Mouse (Mus musculus): ENCODE measurements around the gene Pacrg. TPM values are rescaled to one million over a fixed set of nuclear protein-coding genes. Genes with fewer than 3 reads are reported as not detected.

Pacrg gene
- polyA plus RNA-seq, 1 experiment, result 5.5 TPM

DNA sequence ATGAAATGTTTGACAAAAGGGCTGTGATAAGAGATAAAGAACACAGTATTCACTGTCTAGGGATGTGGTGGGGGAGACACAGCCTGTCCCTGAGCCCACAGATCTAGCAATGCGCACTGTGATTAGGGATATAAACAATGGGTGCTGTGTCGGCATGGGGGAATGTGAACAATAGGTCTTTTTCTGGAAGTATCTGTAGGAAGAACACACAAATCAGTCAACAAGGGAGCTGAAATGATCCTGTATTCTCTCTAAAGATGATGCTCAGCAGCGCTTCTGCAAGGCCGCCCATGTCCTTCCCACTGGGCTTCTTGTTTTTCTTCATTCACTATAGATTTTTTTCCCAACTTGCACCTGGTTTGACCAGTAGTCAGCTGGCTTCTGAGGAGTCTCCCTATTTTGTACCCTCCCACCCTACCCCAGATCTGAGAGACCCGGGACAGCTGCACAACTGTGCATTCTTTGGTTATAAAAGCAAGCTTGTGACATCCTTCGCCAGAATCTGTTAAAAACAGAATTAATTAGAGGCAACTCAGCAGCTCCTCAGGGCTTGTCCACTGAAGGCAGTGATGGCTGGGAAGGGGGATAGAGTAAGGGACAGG, 356.1 kb downstream of the Pacrg start:
- Histone ChIP-seq H3K79me3 (ENCODE audit: low read depth) (no peaks in the 10 kb centered on the region), H3K4me3 (ENCODE audit: insufficient read depth, poor library complexity, severe bottlenecking) (no peak overlapping the region), H3K79me2 (ENCODE audit: control insufficient read depth, insufficient read depth) (no peaks in the 10 kb centered on the region), H3K27me3 (ENCODE audit: control insufficient read depth, insufficient read depth, insufficient read length) (no peaks in the 10 kb centered on the region), H3ac (ENCODE audit: control insufficient read depth, insufficient read length, low read depth) (no peak overlapping the region), H3K36me3 (ENCODE audit: control insufficient read depth, insufficient read depth) (no peaks in the 10 kb centered on the region)
- no peak for TF ChIP-seq MAX (IDR thresholded peaks at IDR 0.05)
- TF ChIP-seq CTCF (IDR thresholded peaks at IDR 0.05; ENCODE audit: control insufficient read depth, insufficient read depth, insufficient read length), result no peak
- TF ChIP-seq FOSL1 (IDR thresholded peaks at IDR 0.05; ENCODE audit: insufficient read depth, low read length, poor library complexity, severe bottlenecking), result no peak
- no peak for TF ChIP-seq CEBPB (IDR thresholded peaks at IDR 0.05; ENCODE audit: low read depth)
- no peak for TF ChIP-seq MYOG (IDR thresholded peaks at IDR 0.05; ENCODE audit: control insufficient read depth, extremely low read depth, insufficient read length)
- no peak for TF ChIP-seq USF1 (IDR thresholded peaks at IDR 0.05; ENCODE audit: low read depth)
- no peak for TF ChIP-seq MYOD1 (IDR thresholded peaks at IDR 0.05; ENCODE audit: control insufficient read depth, insufficient read length, low read depth)

DNA sequence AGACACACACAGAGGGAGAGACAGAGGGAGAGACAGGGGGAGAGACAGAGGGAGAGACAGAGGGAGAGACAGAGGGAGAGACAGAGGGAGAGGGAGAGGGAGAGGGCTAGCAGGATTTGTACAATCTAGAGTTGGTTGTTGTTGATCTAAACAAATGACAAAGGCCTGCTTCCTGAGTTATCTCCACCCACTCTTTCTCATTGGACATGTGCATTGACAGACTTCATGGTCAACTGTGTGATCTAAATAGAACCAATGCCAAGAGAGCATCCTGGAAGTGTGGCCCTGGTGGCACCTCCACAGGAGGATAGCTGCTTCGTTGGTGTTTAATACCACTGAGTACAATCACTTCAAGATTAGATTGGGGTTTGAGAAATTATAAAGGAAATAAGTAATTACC, 359.0 kb downstream of the Pacrg start:
- Histone ChIP-seq H3K4me3 (ENCODE audit: insufficient read depth, poor library complexity, severe bottlenecking) (no peak overlapping the region), H3K36me3 (ENCODE audit: control insufficient read depth, insufficient read depth) (no peaks in the 10 kb centered on the region), H3ac (ENCODE audit: control insufficient read depth, insufficient read length, low read depth) (no peak overlapping the region), H3K27me3 (ENCODE audit: control insufficient read depth, insufficient read depth, insufficient read length) (no peaks in the 10 kb centered on the region), H3K79me3 (ENCODE audit: low read depth) (no peaks in the 10 kb centered on the region), H3K79me2 (ENCODE audit: control insufficient read depth, insufficient read depth) (no peaks in the 10 kb centered on the region)
- TF ChIP-seq MAX (IDR thresholded peaks at IDR 0.05) (no peak), CEBPB (IDR thresholded peaks at IDR 0.05; ENCODE audit: low read depth) (no peak), CTCF (IDR thresholded peaks at IDR 0.05; ENCODE audit: control insufficient read depth, insufficient read depth, insufficient read length) (no peak), FOSL1 (IDR thresholded peaks at IDR 0.05; ENCODE audit: insufficient read depth, low read length, poor library complexity, severe bottlenecking) (no peak), MYOG (IDR thresholded peaks at IDR 0.05; ENCODE audit: control insufficient read depth, extremely low read depth, insufficient read length) (no peak), MYOD1 (IDR thresholded peaks at IDR 0.05; ENCODE audit: control insufficient read depth, insufficient read length, low read depth) (no peak), USF1 (IDR thresholded peaks at IDR 0.05; ENCODE audit: low read depth) (no peak)

DNA sequence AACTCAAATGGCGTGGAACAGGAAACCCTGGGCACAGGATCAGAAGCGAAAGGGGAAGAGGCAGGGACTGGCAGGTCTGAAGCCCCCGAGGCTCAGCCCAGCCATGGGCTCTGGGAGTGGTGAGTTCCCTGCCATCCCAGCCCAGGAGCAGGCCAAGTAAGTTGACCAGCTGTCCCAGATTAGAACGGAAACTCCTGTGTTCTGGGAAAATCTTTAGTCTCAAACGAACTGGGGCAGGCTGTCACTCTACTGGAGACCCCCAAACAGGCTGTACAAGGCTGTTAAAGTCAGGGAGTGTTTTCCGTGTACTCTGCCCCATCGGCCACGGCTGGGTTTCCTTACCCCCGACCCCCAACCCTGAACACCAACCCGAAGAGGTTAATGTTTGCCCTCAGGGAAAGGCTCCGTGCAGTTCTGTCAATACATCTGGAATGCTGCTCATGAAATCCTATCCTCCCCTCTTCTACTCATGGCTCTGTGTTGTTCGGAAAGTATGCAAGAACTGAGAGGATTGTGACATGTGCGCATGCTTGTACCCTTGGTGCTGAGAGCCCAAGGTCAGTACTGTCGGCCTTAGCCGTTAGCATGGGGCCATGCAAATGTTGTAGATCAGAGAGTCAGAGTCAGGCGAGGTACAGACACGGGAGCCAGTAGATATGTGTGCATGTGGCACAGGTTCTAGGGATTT, 360.9 kb downstream of the Pacrg start:
- Histone ChIP-seq H3K79me2 (ENCODE audit: control insufficient read depth, insufficient read depth) (no peaks in the 10 kb centered on the region), H3K4me3 (ENCODE audit: insufficient read depth, poor library complexity, severe bottlenecking) (no peak overlapping the region), H3ac (ENCODE audit: control insufficient read depth, insufficient read length, low read depth) (no peak overlapping the region), H3K27me3 (ENCODE audit: control insufficient read depth, insufficient read depth, insufficient read length) (no peaks in the 10 kb centered on the region), H3K79me3 (ENCODE audit: low read depth) (no peaks in the 10 kb centered on the region), H3K36me3 (ENCODE audit: control insufficient read depth, insufficient read depth) (no peaks in the 10 kb centered on the region)
- TF ChIP-seq CEBPB (IDR thresholded peaks at IDR 0.05; ENCODE audit: low read depth) (no peak), MYOD1 (IDR thresholded peaks at IDR 0.05; ENCODE audit: control insufficient read depth, insufficient read length, low read depth) (no peak), CTCF (IDR thresholded peaks at IDR 0.05; ENCODE audit: control insufficient read depth, insufficient read depth, insufficient read length) (no peak), MAX (IDR thresholded peaks at IDR 0.05) (no peak), MYOG (IDR thresholded peaks at IDR 0.05; ENCODE audit: control insufficient read depth, extremely low read depth, insufficient read length) (no peak), FOSL1 (IDR thresholded peaks at IDR 0.05; ENCODE audit: insufficient read depth, low read length, poor library complexity, severe bottlenecking) (no peak), USF1 (IDR thresholded peaks at IDR 0.05; ENCODE audit: low read depth) (no peak)

DNA sequence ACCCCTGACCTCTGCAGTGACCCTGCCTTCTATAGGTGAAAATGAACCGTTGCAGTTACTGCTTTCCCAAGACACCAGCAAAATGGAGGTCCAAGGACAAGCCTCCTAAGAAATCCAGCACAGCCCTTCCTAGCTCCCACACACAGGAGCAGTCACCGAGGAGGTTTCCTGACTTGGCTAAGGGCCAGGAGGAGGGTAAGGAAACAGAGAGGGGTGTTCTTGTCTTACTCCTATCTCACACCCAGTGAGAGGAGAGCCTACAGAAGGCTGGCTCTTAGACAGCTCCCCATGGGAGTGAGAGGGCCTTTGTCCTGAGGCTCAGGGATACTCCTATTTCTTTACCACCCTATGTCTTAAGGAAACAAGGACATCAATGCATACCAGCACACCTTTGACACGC, 361.7 kb downstream of the Pacrg start:
- Histone ChIP-seq H3K27me3 (ENCODE audit: control insufficient read depth, insufficient read depth, insufficient read length) (no peaks in the 10 kb centered on the region), H3ac (ENCODE audit: control insufficient read depth, insufficient read length, low read depth) (no peak overlapping the region), H3K79me2 (ENCODE audit: control insufficient read depth, insufficient read depth) (no peaks in the 10 kb centered on the region), H3K79me3 (ENCODE audit: low read depth) (no peaks in the 10 kb centered on the region), H3K36me3 (ENCODE audit: control insufficient read depth, insufficient read depth) (no peaks in the 10 kb centered on the region), H3K4me3 (ENCODE audit: insufficient read depth, poor library complexity, severe bottlenecking) (no peak overlapping the region)
- TF ChIP-seq USF1 (IDR thresholded peaks at IDR 0.05; ENCODE audit: low read depth) (no peak), CEBPB (IDR thresholded peaks at IDR 0.05; ENCODE audit: low read depth) (no peak), MAX (IDR thresholded peaks at IDR 0.05) (no peak), MYOD1 (IDR thresholded peaks at IDR 0.05; ENCODE audit: control insufficient read depth, insufficient read length, low read depth) (no peak), MYOG (IDR thresholded peaks at IDR 0.05; ENCODE audit: control insufficient read depth, extremely low read depth, insufficient read length) (no peak), FOSL1 (IDR thresholded peaks at IDR 0.05; ENCODE audit: insufficient read depth, low read length, poor library complexity, severe bottlenecking) (no peak), CTCF (IDR thresholded peaks at IDR 0.05; ENCODE audit: control insufficient read depth, insufficient read depth, insufficient read length) (no peak)

DNA sequence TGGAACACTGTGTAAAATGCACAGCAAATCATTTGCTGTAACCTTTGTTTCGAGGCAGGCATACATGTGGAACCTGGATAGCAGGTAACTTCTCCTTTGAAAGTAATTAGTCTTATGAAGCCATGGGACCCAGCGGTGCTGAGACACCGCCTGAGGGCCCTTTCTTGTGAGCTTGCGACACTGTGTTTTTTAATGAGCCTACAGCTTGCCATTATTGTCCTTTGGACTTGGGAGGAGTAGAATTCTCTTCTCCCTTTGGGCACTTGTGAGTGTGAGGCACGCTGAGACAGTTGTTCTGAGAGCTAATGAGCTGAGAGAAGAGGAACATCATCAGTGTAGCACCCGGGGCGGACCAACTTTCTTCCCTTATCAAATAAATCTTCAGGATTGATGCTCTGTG, 363.3 kb downstream of the Pacrg start:
- Histone ChIP-seq H3ac (ENCODE audit: control insufficient read depth, insufficient read length, low read depth) (no peak overlapping the region), H3K4me3 (ENCODE audit: insufficient read depth, poor library complexity, severe bottlenecking) (no peak overlapping the region), H3K79me2 (ENCODE audit: control insufficient read depth, insufficient read depth) (no peaks in the 10 kb centered on the region), H3K27me3 (ENCODE audit: control insufficient read depth, insufficient read depth, insufficient read length) (no peaks in the 10 kb centered on the region), H3K79me3 (ENCODE audit: low read depth) (no peaks in the 10 kb centered on the region), H3K36me3 (ENCODE audit: control insufficient read depth, insufficient read depth) (no peaks in the 10 kb centered on the region)
- TF ChIP-seq MAX (IDR thresholded peaks at IDR 0.05) (no peak), MYOG (IDR thresholded peaks at IDR 0.05; ENCODE audit: control insufficient read depth, extremely low read depth, insufficient read length) (no peak), CTCF (IDR thresholded peaks at IDR 0.05; ENCODE audit: control insufficient read depth, insufficient read depth, insufficient read length) (no peak), CEBPB (IDR thresholded peaks at IDR 0.05; ENCODE audit: low read depth) (no peak), FOSL1 (IDR thresholded peaks at IDR 0.05; ENCODE audit: insufficient read depth, low read length, poor library complexity, severe bottlenecking) (no peak), USF1 (IDR thresholded peaks at IDR 0.05; ENCODE audit: low read depth) (no peak), MYOD1 (IDR thresholded peaks at IDR 0.05; ENCODE audit: control insufficient read depth, insufficient read length, low read depth) (no peak)
